Mouse (Mus musculus) forelimb bud, embryonic 11.5 days (tissue): ENCODE results near the gene Olfr137.

Experiments used
- DNase-seq: peaks from one replicate; pipeline ENCODE4 v3.0.0-alpha.2; 2012; ENCODE audit warnings: low read depth, low spot score

Gene Olfr137

DNA sequence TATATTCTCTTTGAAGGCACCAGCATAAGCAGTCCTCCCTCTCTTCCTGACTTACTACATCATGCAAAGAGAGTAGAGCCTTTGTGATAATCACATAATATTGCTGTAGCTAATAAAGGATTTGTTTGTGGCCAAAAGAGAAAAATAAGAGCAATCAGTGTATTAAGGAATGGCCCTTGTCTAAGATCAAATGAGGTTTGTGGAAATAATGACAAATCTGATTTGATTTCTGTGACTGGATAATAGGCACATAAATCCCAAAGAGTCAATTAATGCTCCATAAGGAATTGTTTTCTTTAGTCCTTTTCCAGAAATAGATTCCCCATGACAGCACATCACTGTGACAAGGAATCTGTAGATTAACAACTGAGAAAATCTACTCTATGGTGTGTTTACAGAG, at the start of gene Olfr137:
TSS of gene Olfr137 (minus strand) at position 101 of the 400 bp plus-strand sequence.
- no peak for DNase-seq

DNA sequence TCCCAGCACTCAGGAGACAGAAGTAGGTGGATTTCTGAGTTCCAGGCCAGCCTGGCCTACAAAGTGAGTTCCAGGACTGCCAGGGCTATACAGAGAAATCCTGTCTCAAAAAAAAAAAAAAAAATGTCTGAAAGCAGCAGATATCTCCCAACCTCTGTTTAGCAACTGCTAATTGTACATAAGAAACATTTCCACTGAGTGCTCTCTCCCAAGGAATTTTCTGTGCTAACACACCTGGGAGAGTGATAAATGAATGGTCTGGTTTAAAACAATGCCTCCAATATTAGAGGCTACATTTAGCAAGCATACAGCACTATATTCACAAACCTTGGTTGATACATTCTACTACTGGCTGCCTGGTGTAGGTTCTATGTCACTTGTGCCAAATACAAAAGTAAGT, 22.2 kb upstream of the Olfr137 start, which contains the start of gene Olfr136:
TSS of gene Olfr136 (plus strand) at position 301 of the 400 bp plus-strand sequence.
- no peak for DNase-seq

DNA sequence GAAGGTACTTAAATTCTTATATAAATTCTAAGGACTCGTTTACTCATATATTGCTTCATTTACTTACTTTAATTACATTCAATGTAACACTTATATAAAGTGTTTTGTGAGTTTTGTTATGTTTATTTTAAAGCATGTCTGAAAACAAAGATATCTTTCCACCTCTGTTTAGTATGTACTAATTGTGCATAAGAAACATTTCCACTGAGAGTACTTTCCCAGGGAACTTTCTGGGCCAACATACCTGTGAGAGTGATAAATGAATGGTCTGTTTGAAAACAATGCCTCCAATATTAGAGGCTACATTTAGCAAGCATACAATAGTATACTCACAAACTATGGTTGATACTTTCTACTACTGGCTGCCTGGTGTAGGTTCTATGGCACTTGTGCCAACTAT, 46.6 kb downstream of the Olfr137 start, which contains the start of gene Olfr138:
TSS of gene Olfr138 (plus strand) at position 301 of the 400 bp plus-strand sequence.
- DNase-seq, result no peak
